Mouse (Mus musculus) bone marrow macrophage, adult 2 months (primary cell): Measurements from ENCODE around the gene OR5BS1P.

Experiments used
- CTCF ChIP-seq: IDR thresholded peaks from 2 replicates; pipeline ENCODE4 v1.5.1; 2012; ENCODE audit warnings: low read depth, mild to moderate bottlenecking, low read length, moderate library complexity
- POLR2A ChIP-seq: IDR thresholded peaks from 2 replicates; pipeline ENCODE4 v1.6.1; 2012; ENCODE audit warnings: mild to moderate bottlenecking, low read depth, low read length, borderline replicate concordance

- TF ChIP-seq CTCF (no peak), POLR2A (no peak)
Measured at GRCm38 (mm10) chr15:98528066-98528563, 58.4 kb downstream of the OR5BS1P start.
